Mouse (Mus musculus) midbrain, embryonic 16.5 days (tissue): ENCODE data around the gene Mthfs. TPM values are rescaled to one million over a fixed set of nuclear protein-coding genes. Genes with fewer than 3 reads are reported as not detected.
"Not testable (repeated sequence)": the region's sequence is repeated elsewhere in the genome, so short reads cannot be mapped to it uniquely, and the experiment has no call there.

ENCODE experiments used
- ATAC-seq: fragments of 200-750 bp; cut with Nextera tagmentation; 2 replicates; pipeline ENCODE4 v1.8.0; 2017; ENCODE audit warnings: moderate TSS enrichment
- H3K27ac ChIP-seq: fragments of 300-500 bp; sonication (generic); 2 replicates; pipeline ENCODE4 v1.5.1; 2014; ENCODE audit warnings: mild to moderate bottlenecking, low read length, mixed read lengths
- H3K27me3 ChIP-seq: fragments of 300-500 bp; sonication (generic); 2 replicates; pipeline ENCODE4 v1.6.1; 2014; ENCODE audit warnings: low read depth, low read length, mixed read lengths; ENCODE audit not compliant: control insufficient read depth, insufficient read depth
- H3K36me3 ChIP-seq: fragments of 300-500 bp; sonication (generic); 2 replicates; pipeline ENCODE4 v1.6.1; 2014; ENCODE audit warnings: mild to moderate bottlenecking, low read length, moderate library complexity, mixed read lengths; ENCODE audit not compliant: control insufficient read depth, insufficient read depth
- H3K4me1 ChIP-seq: fragments of 300-500 bp; sonication (generic); 2 replicates; pipeline ENCODE4 v1.6.1; 2014; ENCODE audit warnings: mild to moderate bottlenecking, low read length, mixed read lengths; ENCODE audit not compliant: control insufficient read depth, insufficient read depth
- H3K4me2 ChIP-seq: fragments of 300-500 bp; sonication (generic); 2 replicates; pipeline ENCODE4 v1.6.1; 2014; ENCODE audit warnings: mild to moderate bottlenecking, low read length, mixed read lengths
- H3K4me3 ChIP-seq: fragments of 300-500 bp; sonication (generic); 2 replicates; pipeline ENCODE4 v1.5.1; 2014; ENCODE audit warnings: low read depth, mild to moderate bottlenecking, low read length, moderate library complexity, mixed read lengths
- H3K9ac ChIP-seq: fragments of 300-500 bp; sonication (generic); 2 replicates; pipeline ENCODE4 v1.6.1; 2014; ENCODE audit warnings: low read depth, low read length, mixed read lengths
- H3K9me3 ChIP-seq: fragments of 300-500 bp; sonication (generic); replicated peaks from 2 replicates; pipeline ENCODE4 v1.6.1; 2014; ENCODE audit warnings: mild to moderate bottlenecking, low read length, mixed read lengths; ENCODE audit not compliant: control insufficient read depth, poor library complexity, severe bottlenecking
- WGBS: fragments of 180-500 bp; shearing (Covaris S2); extraction: QIAGEN DNeasy Blood & Tissue Kit; methylation state at CpG from one replicate; pipeline ENCODE4 v1.1.7; 2014; 5-methylcytosine and 5-hydroxymethylcytosine counted together
- polyA plus RNA-seq: library from polyadenylated mRNA; unstranded; fragments of >200 nt; fragmentation: Nextera tagmentation; extraction: Ambion mirVana; gene quantifications from 2 replicates; pipeline ENCODE4 v1.2.1, GENCODE M21; 2015

Mthfs gene
- 11.3 and 12.9 TPM in 2 replicates for polyA plus RNA-seq

DNA sequence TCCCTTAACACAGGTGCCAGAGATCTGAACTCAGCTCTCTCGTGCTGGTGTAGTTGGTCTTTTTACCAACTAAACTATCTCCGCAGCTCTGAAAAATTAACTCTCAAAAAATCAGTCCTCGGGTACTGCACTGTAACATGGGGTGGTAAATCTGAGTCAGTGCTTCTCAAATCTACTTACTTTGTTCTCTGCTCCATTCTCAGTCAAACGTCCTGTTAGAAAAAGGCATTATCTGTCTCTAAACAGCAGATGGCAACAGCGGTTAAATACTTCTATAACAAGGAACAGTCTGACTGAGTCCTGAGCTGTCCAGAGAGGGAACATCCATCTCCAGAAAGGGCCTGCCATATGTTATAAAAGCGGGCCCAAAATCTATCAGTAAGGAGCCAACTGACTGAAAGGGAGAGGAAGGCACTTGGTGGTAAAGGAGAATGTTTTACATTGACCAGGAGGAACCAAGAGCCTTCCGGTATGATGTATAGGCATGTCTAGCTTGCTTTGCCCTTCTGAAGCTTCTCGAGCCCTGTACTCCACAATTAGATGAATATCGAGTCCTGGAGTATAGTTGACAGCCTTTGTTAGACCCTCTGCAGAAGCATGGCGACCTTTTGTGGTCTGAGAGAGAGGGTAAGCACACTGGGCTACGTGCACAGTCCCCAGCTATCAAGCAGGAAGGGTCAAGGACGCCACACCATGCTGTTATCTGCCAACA lies at the start of gene Mthfs:
Gene Mthfs (plus strand): TSS at position 324 of the 712 bp plus-strand sequence.
- H3K4me3 ChIP-seq, result peak within 1 kb of the TSS; percentile 30
- H3K36me3 ChIP-seq, H3K27me3 ChIP-seq, H3K4me1 ChIP-seq, H3K9me3 ChIP-seq: not testable (repeated sequence)
- peak; percentile 90 for ATAC-seq
- H3K4me2 ChIP-seq, result peak within 1 kb of the TSS; percentile 52
- H3K9ac ChIP-seq, result peak within 1 kb of the TSS; percentile 46; the same call in 1 of the 2 replicates
- H3K27ac ChIP-seq, result peak within 1 kb of the TSS; percentile 78
- WGBS, result 25% methylated on average over 8 of the region's 12 CpGs

GRCm38 (mm10) chr9:89172539-89172938 lies 37.9 kb upstream of the Mthfs start:
- not testable (repeated sequence) for H3K27me3 ChIP-seq, H3K36me3 ChIP-seq, H3K4me1 ChIP-seq, H3K9me3 ChIP-seq, H3K27ac ChIP-seq, H3K9ac ChIP-seq, ATAC-seq, H3K4me3 ChIP-seq, H3K4me2 ChIP-seq

- H3K36me3 ChIP-seq, H3K27ac ChIP-seq, H3K9ac ChIP-seq, H3K4me1 ChIP-seq, ATAC-seq, H3K4me3 ChIP-seq, H3K9me3 ChIP-seq, H3K4me2 ChIP-seq, H3K27me3 ChIP-seq: not testable (repeated sequence)
- whole genome bisulfite sequencing, result 48% methylated on average over 2 of the region's 3 CpGs
Observed at GRCm38 (mm10) chr9:89178833-89179232, 31.6 kb upstream of the Mthfs start.

- WGBS, result 97% methylated on average over 2 of the region's 4 CpGs
- not testable (repeated sequence) for H3K36me3 ChIP-seq, ATAC-seq
Observed at GRCm38 (mm10) chr9:89179469-89179868, 31.0 kb upstream of the Mthfs start.

GRCm38 (mm10) chr9:89187006-89187405 lies 23.5 kb upstream of the Mthfs start:
- H3K4me1 ChIP-seq, H3K27ac ChIP-seq, H3K9ac ChIP-seq, H3K9me3 ChIP-seq, ATAC-seq, H3K36me3 ChIP-seq, H3K4me2 ChIP-seq, H3K4me3 ChIP-seq, H3K27me3 ChIP-seq: not testable (repeated sequence)
- 82% methylated on average over 15 of the region's 15 CpGs for WGBS

More at GRCm38 (mm10) chr9:89179469-89179868, 31.0 kb upstream of the Mthfs start:
- not testable (repeated sequence) for H3K27ac ChIP-seq, H3K27me3 ChIP-seq, H3K9me3 ChIP-seq, H3K4me3 ChIP-seq, H3K4me2 ChIP-seq, H3K4me1 ChIP-seq, H3K9ac ChIP-seq

DNA sequence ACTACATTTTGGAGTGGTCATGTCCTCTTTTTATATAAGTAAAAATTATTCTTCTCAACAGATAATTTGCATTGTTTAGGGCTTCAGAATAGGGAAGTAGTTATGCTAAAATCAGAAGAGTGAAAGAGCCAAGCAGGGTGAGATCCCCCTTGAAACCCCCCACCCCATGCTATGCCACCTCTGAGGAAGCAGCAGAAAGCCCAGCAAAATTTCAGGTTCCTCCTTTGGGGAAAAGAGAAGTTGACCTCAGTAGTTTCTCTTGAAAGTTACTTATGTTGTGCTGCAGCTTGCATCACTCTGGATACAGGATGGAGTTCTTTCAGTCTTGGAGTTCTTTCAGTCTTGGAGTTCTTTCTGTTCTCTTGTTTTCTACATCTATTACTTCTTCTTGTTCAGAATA lies 15.0 kb upstream of the Mthfs start:
- not testable (repeated sequence) for H3K4me1 ChIP-seq, H3K4me2 ChIP-seq, H3K4me3 ChIP-seq, H3K27me3 ChIP-seq, H3K36me3 ChIP-seq, ATAC-seq, H3K9ac ChIP-seq, H3K27ac ChIP-seq, H3K9me3 ChIP-seq

- not testable (repeated sequence) for H3K36me3 ChIP-seq, H3K4me2 ChIP-seq, H3K9ac ChIP-seq, H3K4me3 ChIP-seq, H3K4me1 ChIP-seq, H3K9me3 ChIP-seq, ATAC-seq, H3K27me3 ChIP-seq, H3K27ac ChIP-seq
- 86% methylated on average over 1 of the region's 1 CpGs for WGBS
Observed at GRCm38 (mm10) chr9:89197509-89197908, 13.0 kb upstream of the Mthfs start.

DNA sequence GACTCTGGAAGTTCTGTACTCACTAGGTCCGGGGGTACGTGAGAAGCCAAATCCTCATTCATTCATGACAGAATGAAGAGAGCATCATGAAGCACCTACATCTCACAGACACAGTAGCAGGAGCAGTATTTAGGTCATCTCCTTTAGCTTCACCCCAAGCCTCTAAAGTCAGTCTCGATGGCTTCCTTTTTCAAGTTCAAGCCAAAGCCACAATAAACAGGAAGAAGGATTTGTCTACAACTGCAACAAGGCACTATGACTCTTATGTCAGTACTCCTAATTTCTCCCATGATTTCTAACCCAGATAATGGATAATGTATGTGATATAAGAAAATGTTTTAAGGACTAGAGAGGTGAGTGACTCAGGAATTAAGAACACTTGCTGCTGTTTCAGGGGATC lies 12.1 kb upstream of the Mthfs start:
- H3K4me3 ChIP-seq, H3K36me3 ChIP-seq, H3K9ac ChIP-seq, H3K9me3 ChIP-seq, H3K4me2 ChIP-seq, H3K4me1 ChIP-seq, H3K27ac ChIP-seq, ATAC-seq, H3K27me3 ChIP-seq: not testable (repeated sequence)
- 87% methylated on average over 3 of the region's 3 CpGs for WGBS

DNA sequence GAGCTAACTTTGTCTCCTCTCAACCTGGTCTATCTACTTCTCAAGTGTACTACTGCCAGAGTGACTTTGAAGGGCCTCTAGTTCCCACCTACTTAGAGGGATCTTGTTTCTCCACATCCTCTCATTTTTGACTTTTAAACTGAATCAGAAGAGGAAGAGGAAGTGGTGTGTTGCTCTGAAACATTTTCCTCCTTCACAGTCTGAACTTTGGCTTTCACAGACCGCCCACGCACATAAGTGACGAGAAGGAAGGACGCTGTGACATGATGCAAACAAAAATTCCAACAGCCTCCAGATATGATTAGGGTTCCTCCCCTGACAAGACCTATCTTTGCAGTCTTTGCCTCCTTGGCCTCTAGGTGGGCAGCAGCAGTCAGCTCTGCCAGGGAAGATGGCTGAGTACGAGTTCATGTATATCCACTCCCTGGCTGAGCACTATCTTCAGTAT lies 11.5 kb upstream of the Mthfs start, which contains the start of the genes Bcl2a1b and Gm29094:
Gene Bcl2a1b (plus strand): TSS at position 241 of the 448 bp plus-strand sequence.
Gene Gm29094 (plus strand): TSS at position 411 of the 448 bp plus-strand sequence.
- H3K4me1 ChIP-seq, ATAC-seq, H3K9me3 ChIP-seq, H3K4me3 ChIP-seq, H3K27me3 ChIP-seq, H3K4me2 ChIP-seq, H3K27ac ChIP-seq, H3K9ac ChIP-seq, H3K36me3 ChIP-seq: not testable (repeated sequence)
- 87% methylated on average over 5 of the region's 5 CpGs for WGBS
